Comparison of ENCODE assay signal across 7 mouse cellular contexts in the genomic region with DNA sequence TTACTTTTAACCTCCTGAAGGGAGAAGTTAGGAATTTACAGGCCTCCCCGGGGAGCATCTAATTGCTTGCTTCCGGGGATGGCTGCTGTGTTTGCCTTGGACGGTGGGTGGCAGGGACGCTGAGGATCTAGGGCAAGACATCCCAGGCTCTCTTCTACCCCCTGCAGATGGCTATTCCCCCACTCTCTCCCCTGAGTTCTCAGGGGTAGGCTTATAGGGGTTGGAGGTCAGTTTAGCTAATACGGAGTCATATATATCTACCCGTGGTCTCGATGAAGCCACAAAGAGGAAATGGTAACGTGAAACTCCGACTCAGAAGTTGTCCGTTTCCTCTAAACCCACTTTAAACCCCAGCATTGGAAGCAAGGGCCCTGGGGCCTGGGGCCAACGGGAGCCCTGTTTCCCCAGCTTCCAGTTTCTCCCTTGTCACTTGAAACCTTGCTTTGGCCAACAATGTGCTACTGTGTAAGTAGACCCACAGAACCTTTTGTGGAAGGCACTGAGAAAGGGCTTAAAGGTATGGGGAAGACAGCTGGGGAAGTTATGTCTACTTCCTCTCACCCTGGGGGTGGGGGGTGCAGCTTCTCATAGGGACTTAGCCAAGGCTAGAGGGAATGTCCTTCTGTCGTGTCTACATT.
A peak's percentile ranks its signal among the peaks of the same experiment; 100 is the strongest.
DNase-seq lines count a peak whose midpoint lies in the region; ATAC-seq lines count a peak whose summit lies in the region.

No protein-coding gene starts in this region.

- H3K4me3 ChIP-seq in heart, embryonic 12.5 days: no peak overlapping the region
- no peak overlapping the region for H3K4me3 ChIP-seq in limb, embryonic 15.5 days

- H3K4me1 ChIP-seq in heart, embryonic 12.5 days (replicated peaks): peaks cover 26% of the 10 kb centered on the region
- H3K4me1 ChIP-seq in limb, embryonic 15.5 days: peaks cover 28% of the 10 kb centered on the region

- peak overlapping the region; percentile 58 for H3K4me2 ChIP-seq in heart, embryonic 12.5 days
- peak overlapping the region; percentile 31; the same call in 1 of the 2 replicates for H3K4me2 ChIP-seq in limb, embryonic 15.5 days

- WGBS in heart, embryonic 12.5 days: 11% methylated on average over 12 of the region's 12 CpGs
- 7% methylated on average over 12 of the region's 12 CpGs for WGBS in limb, embryonic 15.5 days

- H3K27me3 ChIP-seq in heart, embryonic 12.5 days (replicated peaks): peaks cover 49% of the 10 kb centered on the region
- peaks cover 22% of the 10 kb centered on the region; the same call in 1 of the 2 replicates for H3K27me3 ChIP-seq in limb, embryonic 15.5 days

- intact Hi-C loops in left cerebral cortex, postnatal 4 days (cut with DNase I): loop anchor here (2.0 kb wide), 1 partner anchor 331 kb away; no protein-coding TSS in a partner anchor

- no peaks in the 10 kb centered on the region for H3K9me3 ChIP-seq in heart, embryonic 12.5 days (replicated peaks)
- H3K9me3 ChIP-seq in limb, embryonic 15.5 days: no peaks in the 10 kb centered on the region

- H3K36me3 ChIP-seq in heart, embryonic 12.5 days: no peaks in the 10 kb centered on the region
- no peaks in the 10 kb centered on the region for H3K36me3 ChIP-seq in limb, embryonic 15.5 days

- ATAC-seq in heart, embryonic 12.5 days (ENCODE audit: insufficient number of reproducible peaks, low FRiP score): no peak
- ATAC-seq in limb, embryonic 15.5 days (ENCODE audit: insufficient number of reproducible peaks, low FRiP score, low TSS enrichment, low read depth): no peak

- DNase-seq in 3T3-L1 (ENCODE audit: low read depth, low spot score): peak; percentile 81
- DNase-seq in A20 (ENCODE audit: low read depth, low spot score): peak; percentile 67
- no peak for DNase-seq in frontal cortex, adult 2 months (ENCODE audit: extremely low spot score in 1 of 2, low spot score in 1 of 2)
- DNase-seq in left cerebral cortex, postnatal 4 days: no peak
- DNase-seq in Muller cell, postnatal 12 days (ENCODE audit: inconsistent ontology term): no peak

- H3K9ac ChIP-seq in heart, embryonic 12.5 days: no peak overlapping the region
- H3K9ac ChIP-seq in limb, embryonic 15.5 days: no peak overlapping the region

- peak overlapping the region; percentile 74 for H3K27ac ChIP-seq in heart, embryonic 12.5 days (ENCODE audit: poor library complexity, severe bottlenecking)
- peak overlapping the region; percentile 69 for H3K27ac ChIP-seq in limb, embryonic 15.5 days

Comparison
In these comparisons a context has a peak if more than half of its experiments do, and no peak if none do; other contexts are left out.
1. DNase-seq: peak in 3T3-L1 (single experiment) and A20 (single experiment); none in frontal cortex, adult 2 months (0 of 2), left cerebral cortex, postnatal 4 days (single experiment) and Muller cell, postnatal 12 days (single experiment).